Mouse (Mus musculus) left cerebral cortex, adult 2 months (tissue): ENCODE results near the gene Insl5. TPM values are rescaled to one million over a fixed set of nuclear protein-coding genes. Genes with fewer than 3 reads are reported as not detected.

Experiments used
- DNase-seq, 2 experiments: peaks; one replicate each; pipeline ENCODE4 v3.0.0; 2021 to 2022; ENCODE audit warnings: low spot score in 2 of 2, mixed read lengths in 1 of 2; ENCODE audit errors: extremely low spot score in 1 of 2
- H3K27ac ChIP-seq: fragments of 200-600 bp; 2 replicates; pipeline ENCODE4 v1.8.1; 2022
- H3K4me3 ChIP-seq: fragments of 200-600 bp; 2 replicates; pipeline ENCODE4 v1.8.1; 2022
- CTCF ChIP-seq: fragments of 200-600 bp; IDR thresholded peaks from 2 replicates; pipeline ENCODE4 v1.8.1; 2022; ENCODE audit warnings: antibody characterized with exemption, mild to moderate bottlenecking, moderate library complexity
- intact Hi-C: fragments of 180-260 bp; cut with DNase I; formaldehyde crosslinking; loops from one replicate; pipeline ENCODE4 v1.15.1; 2025
- total RNA-seq, 2 experiments: library from RNA; stranded (reverse); gene quantifications; 2 replicates each; pipeline ENCODE4 v1.2.3; 2021

Insl5 gene
- total RNA-seq, 2 experiments from 2014 or later, result 1.8 to 3.1 TPM

DNA sequence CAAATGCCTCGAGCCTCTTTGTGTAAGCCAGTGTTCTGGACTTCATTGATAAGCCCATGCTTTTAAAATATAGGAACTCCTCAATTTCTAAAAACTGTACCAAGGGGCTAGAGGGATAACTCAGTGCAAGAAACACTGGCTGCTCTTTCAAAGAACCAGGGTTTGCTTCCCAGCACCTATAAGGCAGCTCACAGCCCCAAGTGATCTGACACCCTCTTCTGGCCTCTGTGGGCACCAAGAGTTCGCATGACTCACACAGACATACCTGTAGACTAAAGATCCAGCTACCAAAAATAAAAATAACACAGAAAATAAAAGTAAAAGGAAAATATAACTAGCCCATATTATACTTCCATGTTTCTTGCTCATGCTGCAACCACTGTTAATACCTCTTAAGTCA, 38.9 kb downstream of the Insl5 start:
- intact Hi-C loops, result loop anchor here (1.0 to 2.0 kb wide), 2 partner anchors 159 to 359 kb away; no protein-coding TSS in a partner anchor
- Histone ChIP-seq H3K27ac (no peak overlapping the region), H3K4me3 (no peak overlapping the region)
- no peak for DNase-seq
- no peak for TF ChIP-seq CTCF

DNA sequence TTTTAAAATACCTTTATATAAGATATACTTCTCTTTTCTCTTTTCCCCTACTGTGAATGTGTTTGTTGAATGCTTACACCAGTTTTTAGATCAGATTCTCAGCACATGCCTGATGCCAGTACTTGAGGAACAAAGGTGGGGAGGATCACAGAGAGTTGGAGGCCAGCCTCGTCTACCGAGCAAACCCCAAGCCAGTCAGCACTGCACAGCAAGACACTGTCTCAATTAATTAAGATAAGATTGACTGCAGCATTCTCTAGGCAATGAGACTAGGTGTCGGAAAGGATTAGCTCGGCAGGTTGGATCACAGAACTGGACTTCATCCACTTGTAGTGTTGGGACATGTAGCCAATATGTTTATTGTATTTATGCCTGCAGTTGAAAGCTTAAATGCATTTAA, 39.3 kb downstream of the Insl5 start:
- Histone ChIP-seq H3K27ac (no peak overlapping the region), H3K4me3 (no peak overlapping the region)
- intact Hi-C loops, result loop anchor here (1.0 to 2.0 kb wide), 2 partner anchors 159 to 359 kb away; no protein-coding TSS in a partner anchor
- DNase-seq, result no peak
- TF ChIP-seq CTCF, result no peak

DNA sequence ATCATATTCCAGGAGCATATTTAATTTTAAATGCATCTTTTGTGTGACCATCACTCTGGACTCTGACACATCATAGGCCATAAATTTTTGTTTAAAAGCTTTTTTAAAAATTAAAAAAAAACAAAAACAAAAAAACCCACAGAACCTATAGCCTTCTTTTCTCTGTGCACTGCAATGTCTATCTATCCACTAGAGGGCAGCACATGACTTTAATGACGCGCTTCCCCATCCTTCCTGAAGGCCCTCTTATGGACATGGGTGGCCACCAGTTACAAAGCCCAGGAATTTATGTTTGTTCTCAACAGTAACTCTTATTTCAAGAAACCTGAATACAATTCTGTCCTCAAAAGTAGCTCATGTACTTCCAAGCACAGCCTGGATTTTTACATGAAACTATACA, 39.7 kb downstream of the Insl5 start:
- intact Hi-C loops, result loop anchor here (1.0 to 2.0 kb wide), 2 partner anchors 159 to 360 kb away; no protein-coding TSS in a partner anchor
- no peak overlapping the region for H3K27ac ChIP-seq
- peak; percentile 50 to 52 for DNase-seq
- no peak overlapping the region for H3K4me3 ChIP-seq
- peak; percentile 88 for TF ChIP-seq CTCF

DNA sequence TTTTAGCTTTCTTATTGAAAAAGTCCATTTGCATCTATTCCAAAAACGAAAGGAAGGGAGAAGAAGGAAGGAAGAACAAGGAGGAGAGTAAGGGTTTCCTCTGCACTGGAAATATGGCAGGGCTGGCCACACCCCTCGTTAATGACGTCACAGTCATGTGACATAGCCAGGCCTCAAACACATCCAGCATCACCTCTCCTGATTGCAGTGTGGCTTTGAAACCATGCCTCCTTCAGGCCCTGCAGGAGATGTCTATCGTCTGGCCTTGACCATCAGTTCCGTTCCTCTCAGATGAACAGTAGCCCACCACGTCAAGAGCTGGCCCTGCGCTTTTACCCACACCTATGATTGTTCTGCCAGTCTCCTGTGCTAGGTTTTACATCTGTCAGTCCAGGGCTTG, 40.5 kb downstream of the Insl5 start:
- no peak for TF ChIP-seq CTCF
- DNase-seq, result no peak
- intact Hi-C loops, result loop anchor here (2.0 kb wide), 1 partner anchor 361 kb away; no protein-coding TSS in a partner anchor
- Histone ChIP-seq H3K4me3 (no peak overlapping the region), H3K27ac (no peak overlapping the region)

DNA sequence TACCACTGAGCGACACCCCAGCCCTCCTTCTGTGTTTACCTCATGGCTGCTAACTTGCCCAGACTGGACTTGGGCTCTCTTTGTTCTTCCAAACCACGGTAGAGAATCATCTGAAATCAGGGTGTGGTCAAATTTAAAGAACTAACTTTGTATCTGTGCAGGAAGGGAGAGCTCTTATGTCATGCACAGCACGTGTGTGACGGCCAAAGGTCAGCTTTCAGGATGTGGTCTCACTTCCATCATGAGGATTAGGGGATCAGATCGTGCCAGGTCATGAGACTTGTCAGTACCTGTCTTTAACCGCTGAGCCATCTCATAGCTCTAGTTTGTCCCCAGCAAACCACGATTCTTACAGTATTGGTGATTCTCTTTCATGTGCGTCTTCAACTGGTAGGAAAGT, 44.9 kb downstream of the Insl5 start:
- Histone ChIP-seq H3K27ac (no peak overlapping the region), H3K4me3 (no peak overlapping the region)
- intact Hi-C loops, result no loop called here
- no peak for DNase-seq
- TF ChIP-seq CTCF, result no peak

DNA sequence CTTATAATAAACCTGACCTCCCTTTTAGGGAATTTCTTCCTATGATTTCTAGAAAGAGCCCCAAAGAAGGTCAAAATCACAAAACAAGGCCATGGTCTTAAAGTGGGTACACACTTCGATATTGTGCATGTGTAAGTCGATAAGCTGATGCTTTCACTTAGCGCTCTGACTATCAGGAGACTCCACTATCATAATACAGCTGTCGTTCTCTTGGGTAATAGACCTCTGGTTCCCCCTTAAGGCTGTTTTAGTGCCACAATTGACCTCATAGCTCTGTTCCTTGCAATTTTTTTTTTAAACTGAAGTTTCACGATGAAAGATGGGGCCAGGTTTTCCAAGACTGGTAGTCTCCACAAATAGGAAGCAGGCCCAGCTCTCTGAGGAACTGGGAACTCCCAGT, 47.3 kb downstream of the Insl5 start:
- Histone ChIP-seq H3K4me3 (no peak overlapping the region), H3K27ac (no peak overlapping the region)
- no peak for DNase-seq
- TF ChIP-seq CTCF, result no peak
- intact Hi-C loops, result no loop called here

DNA sequence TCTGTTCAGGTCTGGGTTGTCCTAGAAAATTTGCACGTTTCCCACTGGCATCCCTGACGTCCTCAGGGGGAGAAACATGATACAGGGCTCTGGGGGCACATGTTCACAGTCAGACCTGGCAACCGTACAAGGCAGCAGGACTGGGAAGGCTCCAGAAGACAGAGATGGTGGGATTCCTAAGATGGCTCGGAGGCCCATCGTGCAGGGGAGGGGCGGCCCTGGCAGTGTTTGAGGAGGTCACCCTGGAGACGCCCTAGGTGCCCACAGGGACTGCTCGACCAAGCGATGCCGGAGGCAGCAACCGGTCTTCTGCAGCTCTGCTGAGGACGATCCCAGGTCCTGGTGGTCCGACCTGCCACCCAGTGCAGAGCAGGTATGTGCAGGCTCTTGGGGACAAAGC, 48.2 kb downstream of the Insl5 start, which contains the start of gene Tctex1d1:
TSS of gene Tctex1d1 (plus strand) at position 167 of the 400 bp plus-strand sequence.
- no peak for TF ChIP-seq CTCF
- peak in 1 of 2 experiments; percentile 29 for DNase-seq
- intact Hi-C loops, result no loop called here
- no peak within 1 kb of the TSS for H3K27ac ChIP-seq
- peak within 1 kb of the TSS; percentile 17 for H3K4me3 ChIP-seq

DNA sequence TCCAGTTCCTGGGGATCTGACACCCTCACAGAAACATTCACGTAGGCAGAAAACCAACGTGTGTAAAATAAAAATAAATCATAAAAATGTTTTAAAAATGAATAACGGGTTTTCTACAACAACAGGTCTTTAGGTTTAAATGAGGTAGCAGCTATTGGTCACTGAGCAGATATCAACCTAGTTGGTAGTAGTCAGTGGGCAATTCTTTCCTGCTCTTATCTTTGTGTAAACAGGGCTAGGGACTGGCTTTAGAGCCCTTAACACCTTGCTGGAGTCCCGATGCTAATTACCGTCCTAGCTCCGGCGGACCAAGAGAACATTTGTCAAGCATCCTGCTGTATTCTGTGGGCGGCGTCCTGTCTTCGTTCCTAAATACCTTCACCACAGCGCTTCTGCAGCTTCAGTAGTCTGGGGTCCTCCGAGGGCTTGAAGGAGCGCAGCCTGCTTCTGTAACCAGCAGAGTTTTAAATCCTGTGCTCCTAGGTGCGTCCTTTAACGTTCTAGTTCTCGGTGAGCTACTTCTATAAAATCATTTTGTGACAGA, 48.8 kb downstream of the Insl5 start:
- no peak for DNase-seq
- H3K4me3 ChIP-seq, result peak overlapping the region; percentile 17; the same call in 1 of the 2 replicates
- no peak overlapping the region for H3K27ac ChIP-seq
- no peak for TF ChIP-seq CTCF
- intact Hi-C loops, result no loop called here

DNA sequence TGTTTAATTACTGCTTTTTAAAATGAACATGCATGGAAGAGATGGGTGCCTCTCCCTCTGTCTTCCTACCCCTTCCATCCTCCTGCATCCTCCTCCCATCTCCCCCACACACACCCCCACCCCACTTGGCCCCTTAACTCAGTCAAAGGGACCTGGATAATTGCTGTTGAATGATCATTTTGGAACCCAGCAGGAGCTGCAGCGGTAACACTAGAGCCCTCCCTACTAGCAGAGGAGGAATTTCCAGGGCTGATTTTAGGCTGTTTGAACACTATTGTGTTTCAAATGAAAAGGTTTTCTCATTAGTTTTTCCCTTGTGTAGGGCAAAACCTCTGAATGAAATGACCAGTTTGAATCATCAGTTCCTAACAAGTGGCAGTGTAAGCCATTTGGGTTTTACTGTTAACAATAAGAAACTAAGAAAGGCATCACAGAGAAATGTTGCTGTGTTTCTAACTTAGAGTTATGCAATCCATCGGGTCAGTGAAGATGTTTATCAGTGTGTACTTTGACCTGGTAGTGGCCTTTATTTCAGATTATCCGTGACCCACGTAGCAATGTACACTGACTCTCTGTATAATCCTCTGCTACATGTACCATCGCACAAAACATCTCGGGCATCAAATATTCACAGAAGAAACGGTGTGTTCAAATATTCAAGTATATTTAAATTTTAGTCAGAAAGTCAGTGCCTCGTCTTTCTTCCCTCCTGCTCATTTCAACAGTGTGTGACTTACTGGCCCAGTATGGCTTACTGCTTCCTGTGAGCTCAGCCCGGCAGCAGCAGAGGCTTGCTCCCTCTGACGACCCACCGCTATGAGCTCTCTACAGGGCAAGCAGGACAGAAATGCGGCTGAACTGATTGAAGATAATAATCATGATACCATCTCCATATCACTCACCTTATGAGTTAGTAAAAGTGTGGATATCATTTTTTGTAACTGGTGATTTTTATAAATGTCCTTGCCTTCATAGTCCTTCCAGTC, 50.1 kb downstream of the Insl5 start:
- no peak for TF ChIP-seq CTCF
- Histone ChIP-seq H3K4me3 (no peak overlapping the region), H3K27ac (no peak overlapping the region)
- DNase-seq, result no peak
- intact Hi-C loops, result no loop called here

DNA sequence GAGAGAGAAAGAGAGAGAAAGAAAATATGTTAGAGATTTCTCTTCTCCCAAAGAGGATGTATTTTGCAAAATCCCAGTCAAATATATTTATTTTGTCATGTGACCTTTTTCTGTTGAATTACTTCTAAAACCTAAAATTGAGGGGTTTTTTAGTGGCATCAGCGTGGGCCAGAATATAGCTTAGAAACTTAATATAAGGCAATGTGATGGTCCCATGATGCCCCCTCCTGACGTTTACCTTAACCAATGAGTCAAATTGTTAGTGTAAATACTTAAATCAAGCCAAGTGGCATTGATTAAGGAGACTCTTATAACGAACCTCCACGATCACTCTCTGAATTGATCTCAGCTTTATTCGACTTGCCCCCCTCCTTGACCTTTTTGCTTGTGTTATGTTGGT, 52.5 kb downstream of the Insl5 start:
- intact Hi-C loops, result no loop called here
- Histone ChIP-seq H3K27ac (no peak overlapping the region), H3K4me3 (no peak overlapping the region)
- DNase-seq, result no peak
- TF ChIP-seq CTCF, result no peak

DNA sequence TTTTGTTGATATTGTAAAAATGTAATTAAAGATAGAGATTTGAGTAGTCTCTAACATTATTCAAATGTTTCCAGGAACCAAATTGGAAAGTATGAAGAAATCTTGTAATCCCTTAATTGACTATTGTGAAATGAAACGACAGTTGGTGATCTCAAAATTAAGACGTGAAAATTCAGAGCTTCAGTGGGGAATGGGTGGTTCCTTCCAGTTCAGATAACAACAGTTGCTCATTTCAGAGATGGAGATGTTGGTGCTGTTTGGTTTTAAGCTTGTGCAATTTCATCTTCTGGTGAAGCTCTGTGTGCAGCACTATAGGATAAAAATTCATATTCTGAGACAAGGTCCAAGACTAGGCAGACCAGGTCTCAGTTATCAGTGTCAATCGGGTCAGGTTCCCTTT, 54.6 kb downstream of the Insl5 start:
- no peak overlapping the region for H3K4me3 ChIP-seq
- no peak overlapping the region for H3K27ac ChIP-seq
- no peak for TF ChIP-seq CTCF
- no peak for DNase-seq
- intact Hi-C loops, result no loop called here

DNA sequence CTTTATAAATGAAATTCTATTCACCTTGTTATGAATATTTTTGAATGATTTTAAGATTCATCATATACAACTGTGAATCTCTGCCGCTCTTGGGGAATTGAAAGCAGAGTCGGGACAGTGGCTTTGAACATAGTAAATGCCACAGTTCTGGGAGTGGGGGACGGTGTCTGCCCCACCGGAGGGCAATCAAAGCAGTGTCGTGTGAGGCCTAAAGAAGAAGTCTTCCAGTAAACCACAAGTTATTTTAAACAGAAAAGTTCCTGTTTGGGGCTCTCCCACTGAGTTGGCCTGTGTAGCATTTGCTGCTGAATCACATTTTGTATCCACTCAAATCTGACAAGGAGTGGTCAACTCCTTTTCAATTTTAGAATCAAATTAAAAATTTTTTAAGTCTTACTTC, 55.5 kb downstream of the Insl5 start:
- Histone ChIP-seq H3K27ac (no peak overlapping the region), H3K4me3 (no peak overlapping the region)
- no peak for DNase-seq
- TF ChIP-seq CTCF, result no peak
- intact Hi-C loops, result no loop called here
